Mouse (Mus musculus) adrenal gland, postnatal 36 days (tissue): ENCODE measurements at regions not wholly inside any gene's neighbourhood (a gene's known extent, or its start where the extent isn't known, plus 50 kb on each side); places are given as distances from the start of the nearest gene placed in this dataset.
A peak's percentile ranks its signal among the peaks of the same experiment; 100 is the strongest.

ENCODE experiments used
- DNase-seq, 2 experiments: peaks; one replicate each; pipeline ENCODE4 v3.0.0; 2021; ENCODE audit warnings: mixed read lengths in 1 of 2

DNA sequence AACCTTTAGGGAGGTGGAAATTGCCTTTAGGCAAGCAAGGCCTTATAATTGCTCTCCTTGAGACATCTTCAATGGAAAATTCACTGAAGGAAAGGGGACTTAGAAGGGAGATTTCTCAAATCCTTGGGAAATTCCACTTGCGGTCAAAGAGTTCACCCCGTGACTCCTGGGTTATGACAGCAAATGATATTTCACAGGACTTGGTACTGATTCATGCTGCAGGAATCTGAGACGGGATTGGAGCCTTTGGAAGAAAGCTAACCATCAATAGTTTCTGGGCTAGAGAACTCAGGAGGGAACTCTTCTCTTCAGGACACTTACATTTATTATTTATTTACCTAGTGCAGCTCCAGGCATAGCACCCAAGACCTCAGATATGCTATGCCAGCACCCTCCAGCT is 52.8 kb upstream of the Cxcl5 start:
- DNase-seq: no peak

DNA sequence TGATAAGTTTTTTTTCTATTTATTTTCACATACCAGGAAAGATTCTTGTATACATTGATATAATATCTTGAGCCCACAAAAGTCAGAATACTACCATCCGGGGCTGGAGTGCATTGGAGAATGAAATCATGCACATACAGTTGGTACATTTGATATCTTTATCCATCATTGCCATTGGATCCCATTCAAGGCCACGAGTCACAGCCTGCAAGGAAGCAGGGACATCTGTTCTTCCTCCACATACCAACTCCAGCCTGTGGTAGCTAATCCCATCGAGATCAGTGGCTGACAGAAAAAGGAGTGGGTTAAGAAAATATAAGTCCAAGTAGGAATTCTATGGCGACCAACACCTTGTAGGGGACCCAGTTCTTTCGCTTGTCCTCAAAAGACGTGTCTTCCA is 55.5 kb upstream of the Cxcl5 start:
- peak; percentile 17 to 32 for DNase-seq

DNA sequence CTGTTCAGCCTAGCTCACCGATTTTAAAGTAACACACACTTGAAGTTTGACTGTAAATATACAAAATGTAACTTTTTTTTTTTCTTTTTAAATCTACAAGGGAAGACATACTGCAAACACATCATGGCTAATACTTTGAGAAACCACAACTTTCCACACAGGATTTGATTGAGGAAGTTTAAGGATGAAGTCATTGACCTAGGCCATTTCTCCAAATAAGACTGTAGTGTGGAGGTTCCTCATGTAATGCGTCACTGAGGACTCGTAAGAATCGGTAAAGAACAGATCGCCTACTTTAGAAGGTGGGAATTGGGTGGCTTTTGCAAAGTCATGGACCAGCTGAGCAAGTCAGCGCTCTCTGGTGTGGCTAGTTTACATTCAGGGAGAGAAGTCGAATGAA is 59.0 kb upstream of the Cxcl5 start:
- no peak for DNase-seq

DNA sequence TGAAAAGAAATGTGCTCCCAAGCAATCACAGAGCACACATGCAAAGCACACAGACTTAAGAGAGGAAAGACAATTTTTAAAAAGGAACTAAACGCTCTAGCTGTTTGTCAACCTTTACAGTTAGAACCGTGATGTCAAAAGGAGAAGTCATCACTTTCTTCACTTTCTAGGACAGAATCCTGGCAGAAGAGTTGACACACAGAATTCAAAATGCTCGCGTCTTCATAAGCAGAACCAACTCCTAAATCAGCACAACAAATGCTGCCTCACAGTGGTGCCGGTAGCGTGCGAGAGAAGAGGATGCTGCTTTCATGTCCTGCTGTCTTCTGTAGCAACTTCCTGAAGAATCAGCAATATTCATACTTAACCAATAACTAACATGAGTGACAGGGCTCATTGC is 55.6 kb upstream of the Rassf6 start:
- DNase-seq: no peak

DNA sequence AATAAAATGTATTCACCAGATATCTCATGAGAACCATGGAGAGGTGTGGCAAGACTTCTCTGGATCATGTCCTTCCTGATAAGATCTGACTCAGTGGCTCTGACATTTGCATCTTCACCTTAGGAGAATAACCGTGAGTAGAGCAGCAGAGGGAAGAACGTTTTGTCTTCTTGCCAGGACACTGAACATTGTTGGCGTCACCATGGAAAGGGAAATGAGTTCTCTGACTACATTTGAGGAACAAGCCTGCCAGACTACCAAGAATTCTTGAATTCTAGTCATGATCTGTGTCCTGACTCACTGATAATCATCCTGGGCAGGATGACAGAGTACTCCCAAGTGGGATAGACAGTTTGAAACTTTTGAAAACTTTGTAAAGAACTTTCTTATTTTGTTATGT is 54.0 kb upstream of the Rassf6 start:
- DNase-seq: no peak

DNA sequence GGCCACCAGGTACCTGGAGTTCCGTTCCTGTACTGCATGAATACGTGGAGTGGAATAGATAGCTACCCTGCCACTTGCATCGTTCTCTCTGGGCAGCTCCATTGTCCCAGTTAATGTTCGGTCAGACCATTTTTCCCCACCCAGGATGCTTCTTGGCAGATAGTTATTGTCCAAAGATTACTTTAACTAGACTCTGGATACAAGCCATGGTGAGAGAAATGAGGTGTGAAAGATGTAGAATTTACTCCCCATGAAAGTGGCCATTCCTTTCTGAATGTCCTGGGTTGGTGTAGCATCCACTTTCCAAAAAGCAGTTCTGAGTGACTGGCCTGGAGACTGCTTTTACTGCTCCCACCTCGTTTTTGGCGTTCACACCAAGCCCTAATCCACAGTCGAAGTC is 50.3 kb upstream of the Rassf6 start:
- no peak for DNase-seq
